Mouse (Mus musculus): ENCODE results near the gene Grap. TPM values are rescaled to one million over a fixed set of nuclear protein-coding genes. Genes with fewer than 3 reads are reported as not detected.
A peak's percentile ranks its signal among the peaks of the same experiment; 100 is the strongest.

The Grap gene
- polyA plus RNA-seq, 1 experiment from 2014 or later, result 13.0 TPM

- ATAC-seq (ENCODE audit: insufficient number of reproducible peaks, low FRiP score, low TSS enrichment, low read depth), result no peak
- no peak overlapping the region for H3K9ac ChIP-seq
- peaks cover 3% of the 10 kb centered on the region; the same call in 1 of the 2 replicates for H3K27me3 ChIP-seq
- H3K36me3 ChIP-seq, result no peaks in the 10 kb centered on the region
- no peak overlapping the region for H3K4me3 ChIP-seq (replicated peaks)
- H3K4me1 ChIP-seq, result peaks cover 34% of the 10 kb centered on the region
- H3K27ac ChIP-seq (replicated peaks), result 0 out of 2 replicates have a peak overlapping the region, but pooled peaks have one; percentile 11
- WGBS, result 37% methylated on average over 8 of the region's 8 CpGs
- H3K9me3 ChIP-seq (replicated peaks), result no peaks in the 10 kb centered on the region
- H3K4me2 ChIP-seq (replicated peaks), result no peak overlapping the region
Measured at GRCm38 (mm10) chr11:61673686-61674085, 20.6 kb downstream of the Grap start.

DNA sequence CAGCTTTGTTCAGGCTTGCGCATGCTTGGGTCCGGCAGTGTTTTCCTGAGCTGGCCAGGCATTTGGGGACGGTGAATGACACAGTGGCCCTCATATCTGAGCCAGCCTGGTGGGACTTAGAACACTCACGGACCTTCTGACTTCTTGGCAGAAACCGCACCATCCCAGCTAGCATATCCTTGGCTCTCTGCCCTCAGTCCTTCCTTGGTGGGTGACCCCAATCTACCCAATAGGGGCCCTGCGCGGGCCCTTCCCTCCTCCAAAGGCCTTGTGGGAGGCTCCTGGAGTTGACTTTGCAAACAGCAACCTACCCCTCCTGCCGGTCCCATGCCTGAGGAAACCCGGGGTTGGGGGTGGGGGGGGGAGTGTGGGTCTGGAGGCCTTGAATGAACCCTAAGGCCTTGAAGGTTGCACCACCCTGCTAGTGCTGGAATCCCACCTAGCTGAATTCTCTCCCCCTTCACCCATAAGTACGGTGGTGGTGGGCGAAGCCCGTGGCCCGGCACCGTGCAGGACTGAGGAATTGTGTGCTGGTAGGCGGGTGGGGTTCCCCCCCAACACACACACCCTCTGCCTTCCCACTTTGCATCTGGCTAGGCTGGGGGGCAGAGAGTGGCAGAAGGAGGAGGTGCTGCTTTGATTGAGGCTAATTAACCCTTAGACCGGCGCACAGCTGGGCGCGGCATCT is 21.2 kb downstream of the Grap start:
- H3K36me3 ChIP-seq, result no peaks in the 10 kb centered on the region

GRCm38 (mm10) chr11:61674839-61675159 is 21.7 kb downstream of the Grap start:
- Histone ChIP-seq H3K27ac (replicated peaks) (peak overlapping the region; percentile 58; the same call in 1 of the 2 replicates), H3K9ac (no peak overlapping the region)

More for the DNA sequence above, 21.2 kb downstream of the Grap start:
- Histone ChIP-seq H3K9me3 (replicated peaks) (no peaks in the 10 kb centered on the region), H3K4me3 (replicated peaks) (no peak overlapping the region), H3K27ac (replicated peaks) (0 out of 2 replicates have a peak overlapping the region, but pooled peaks have one; percentile 11), H3K4me2 (replicated peaks) (no peak overlapping the region), H3K9ac (no peak overlapping the region), H3K27me3 (peaks cover 3% of the 10 kb centered on the region; the same call in 1 of the 2 replicates), H3K4me1 (peaks cover 36% of the 10 kb centered on the region)
- WGBS, result 28% methylated on average over 19 of the region's 19 CpGs
- ATAC-seq (ENCODE audit: insufficient number of reproducible peaks, low FRiP score, low TSS enrichment, low read depth), result peak; percentile 18; the same call in 1 of the 2 replicates

DNA sequence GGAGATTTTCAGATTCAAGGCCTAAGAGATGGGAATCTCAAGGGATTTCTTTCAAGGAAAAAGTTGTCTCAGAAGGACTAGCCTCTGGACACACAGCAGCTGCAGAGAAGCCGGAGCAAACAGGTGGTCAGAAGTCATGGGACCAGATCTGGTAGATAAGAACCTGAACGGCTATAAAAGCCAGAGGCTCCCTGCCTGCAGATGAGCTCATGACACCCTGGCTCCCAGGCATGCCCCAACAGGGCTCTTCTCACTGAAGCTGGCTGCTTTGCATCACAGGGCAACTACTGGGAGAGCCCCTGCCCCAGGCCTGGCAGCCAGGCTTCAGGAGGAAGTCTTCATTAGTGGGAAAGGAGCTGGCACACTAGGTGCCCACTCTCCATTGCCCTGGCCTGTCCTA is 22.3 kb downstream of the Grap start:
- ATAC-seq (ENCODE audit: insufficient number of reproducible peaks, low FRiP score, low TSS enrichment, low read depth), result no peak

More at GRCm38 (mm10) chr11:61674839-61675159, 21.7 kb downstream of the Grap start:
- Histone ChIP-seq H3K36me3 (no peaks in the 10 kb centered on the region), H3K4me2 (replicated peaks) (no peak overlapping the region), H3K4me1 (peaks cover 36% of the 10 kb centered on the region), H3K9me3 (replicated peaks) (no peaks in the 10 kb centered on the region), H3K27me3 (peaks cover 3% of the 10 kb centered on the region; the same call in 1 of the 2 replicates), H3K4me3 (replicated peaks) (no peak overlapping the region)
- 8% methylated on average over 8 of the region's 8 CpGs for WGBS
- ATAC-seq (ENCODE audit: insufficient number of reproducible peaks, low FRiP score, low TSS enrichment, low read depth), result peak; percentile 27; the same call in 1 of the 2 replicates

GRCm38 (mm10) chr11:61676216-61676854 is 23.3 kb downstream of the Grap start:
- Histone ChIP-seq H3K9me3 (replicated peaks) (no peaks in the 10 kb centered on the region), H3K4me2 (replicated peaks) (no peak overlapping the region), H3K4me3 (replicated peaks) (no peak overlapping the region), H3K4me1 (peaks cover 36% of the 10 kb centered on the region), H3K36me3 (no peaks in the 10 kb centered on the region), H3K27ac (replicated peaks) (peak overlapping the region; percentile 58), H3K9ac (no peak overlapping the region), H3K27me3 (peaks cover 3% of the 10 kb centered on the region; the same call in 1 of the 2 replicates)
- 37% methylated on average over 7 of the region's 7 CpGs for WGBS
- ATAC-seq (ENCODE audit: insufficient number of reproducible peaks, low FRiP score, low TSS enrichment, low read depth), result no peak

More for the DNA sequence above, 22.3 kb downstream of the Grap start:
- H3K9ac ChIP-seq, result no peak overlapping the region
- WGBS, result 40% methylated on average over 2 of the region's 2 CpGs
- no peak overlapping the region for H3K4me2 ChIP-seq (replicated peaks)
- H3K4me1 ChIP-seq, result peaks cover 36% of the 10 kb centered on the region
- H3K9me3 ChIP-seq (replicated peaks), result no peaks in the 10 kb centered on the region
- H3K27me3 ChIP-seq, result peaks cover 3% of the 10 kb centered on the region; the same call in 1 of the 2 replicates
- H3K36me3 ChIP-seq, result no peaks in the 10 kb centered on the region
- no peak overlapping the region for H3K4me3 ChIP-seq (replicated peaks)
- peak overlapping the region; percentile 58 for H3K27ac ChIP-seq (replicated peaks)

GRCm38 (mm10) chr11:61677709-61678108 is 24.6 kb downstream of the Grap start:
- H3K4me2 ChIP-seq (replicated peaks), result no peak overlapping the region
- H3K4me1 ChIP-seq, result peaks cover 36% of the 10 kb centered on the region
- H3K36me3 ChIP-seq, result no peaks in the 10 kb centered on the region
- peaks cover 3% of the 10 kb centered on the region; the same call in 1 of the 2 replicates for H3K27me3 ChIP-seq
- no peak overlapping the region for H3K27ac ChIP-seq (replicated peaks)
- no peak for ATAC-seq (ENCODE audit: insufficient number of reproducible peaks, low FRiP score, low TSS enrichment, low read depth)
- H3K9ac ChIP-seq, result no peak overlapping the region
- no peaks in the 10 kb centered on the region for H3K9me3 ChIP-seq (replicated peaks)
- WGBS, result 84% methylated on average over 4 of the region's 4 CpGs
- H3K4me3 ChIP-seq (replicated peaks), result no peak overlapping the region

GRCm38 (mm10) chr11:61679091-61679866 is 26.2 kb downstream of the Grap start:
- no peak overlapping the region for H3K4me3 ChIP-seq (replicated peaks)
- 50% methylated on average over 4 of the region's 4 CpGs for WGBS

DNA sequence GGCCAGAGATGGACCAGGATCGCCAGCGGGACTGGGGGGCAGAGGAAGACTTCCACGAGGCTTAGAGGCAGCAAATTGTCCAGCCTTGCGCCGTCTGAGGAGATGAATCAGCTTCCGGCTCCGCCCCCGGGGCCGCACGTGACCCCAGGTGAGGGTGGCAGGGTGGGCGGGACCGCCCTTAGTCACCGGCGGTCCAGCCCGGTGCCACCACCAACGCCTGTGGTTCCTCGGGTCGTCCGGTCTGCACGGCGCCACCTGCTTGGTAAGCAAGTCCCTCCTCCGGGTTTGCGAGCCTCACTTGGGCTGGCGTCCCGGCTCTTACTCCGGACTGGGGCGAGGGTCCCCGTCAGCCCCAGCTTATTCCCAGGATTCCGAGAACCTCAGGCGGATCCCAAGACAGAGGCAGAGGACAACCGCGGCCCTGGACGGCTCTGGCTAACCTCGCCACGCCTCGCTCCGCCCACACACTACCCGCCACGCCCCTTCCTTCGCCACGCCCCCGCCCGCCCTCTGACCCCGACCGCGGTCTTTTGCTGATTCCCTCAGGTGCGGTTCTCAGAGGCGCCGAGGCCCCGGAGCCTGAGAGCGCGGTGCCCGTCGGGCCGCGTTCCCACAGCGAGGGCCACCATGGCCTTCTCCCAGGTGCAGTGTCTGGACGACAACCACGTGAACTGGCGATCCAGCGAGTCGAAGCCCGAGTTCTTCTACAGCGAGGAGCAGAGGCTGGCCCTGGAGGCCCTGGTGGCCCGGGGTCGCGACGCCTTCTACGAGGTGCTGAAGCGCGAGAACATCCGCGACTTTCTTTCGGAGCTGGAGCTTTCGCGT is 31.1 kb downstream of the Grap start, which contains the start of gene Fam83g:
Fam83g (plus strand) TSS at position 185 of the 825 bp plus-strand sequence.
- peak; percentile 68 for ATAC-seq (ENCODE audit: insufficient number of reproducible peaks, low FRiP score, low TSS enrichment, low read depth)

More at GRCm38 (mm10) chr11:61679091-61679866, 26.2 kb downstream of the Grap start:
- H3K4me2 ChIP-seq (replicated peaks), result no peak overlapping the region
- H3K36me3 ChIP-seq, result no peaks in the 10 kb centered on the region
- H3K27me3 ChIP-seq, result peaks cover 19% of the 10 kb centered on the region
- no peak for ATAC-seq (ENCODE audit: insufficient number of reproducible peaks, low FRiP score, low TSS enrichment, low read depth)
- H3K27ac ChIP-seq (replicated peaks), result no peak overlapping the region
- H3K9ac ChIP-seq, result no peak overlapping the region
- H3K9me3 ChIP-seq (replicated peaks), result no peaks in the 10 kb centered on the region
- peaks cover 42% of the 10 kb centered on the region for H3K4me1 ChIP-seq

GRCm38 (mm10) chr11:61685119-61685725 is 32.2 kb downstream of the Grap start:
- ATAC-seq (ENCODE audit: insufficient number of reproducible peaks, low FRiP score, low TSS enrichment, low read depth), result no peak
- H3K9ac ChIP-seq, result no peak overlapping the region
- H3K4me1 ChIP-seq, result peaks cover 34% of the 10 kb centered on the region
- peak overlapping the region; percentile 72 for H3K4me2 ChIP-seq (replicated peaks)
- no peaks in the 10 kb centered on the region for H3K36me3 ChIP-seq
- H3K27ac ChIP-seq (replicated peaks), result 0 out of 2 replicates have a peak overlapping the region, but pooled peaks have one; percentile 2
- WGBS, result 71% methylated on average over 8 of the region's 8 CpGs
- peaks cover 27% of the 10 kb centered on the region for H3K27me3 ChIP-seq
- H3K9me3 ChIP-seq (replicated peaks), result no peaks in the 10 kb centered on the region
- H3K4me3 ChIP-seq (replicated peaks), result peak overlapping the region; percentile 48

More for the DNA sequence above, 31.1 kb downstream of the Grap start, which contains the start of gene Fam83g:
- Histone ChIP-seq H3K36me3 (no peaks in the 10 kb centered on the region), H3K4me1 (peaks cover 34% of the 10 kb centered on the region), H3K4me2 (replicated peaks) (peak within 1 kb of the TSS; percentile 72), H3K27ac (replicated peaks) (peak within 1 kb of the TSS; percentile 44; the same call in 1 of the 2 replicates), H3K4me3 (replicated peaks) (peak within 1 kb of the TSS; percentile 48), H3K9me3 (replicated peaks) (no peaks in the 10 kb centered on the region), H3K9ac (peak within 1 kb of the TSS; percentile 6; the same call in 1 of the 2 replicates), H3K27me3 (peaks cover 27% of the 10 kb centered on the region)
- WGBS, result 2% methylated on average over 76 of the region's 76 CpGs

- no peak overlapping the region for H3K4me3 ChIP-seq (replicated peaks)
- no peak overlapping the region for H3K9ac ChIP-seq
- H3K27me3 ChIP-seq, result peaks cover 27% of the 10 kb centered on the region
- no peaks in the 10 kb centered on the region for H3K36me3 ChIP-seq
- peak overlapping the region; percentile 17; the same call in 1 of the 2 replicates for H3K27ac ChIP-seq (replicated peaks)
- 54% methylated on average over 2 of the region's 2 CpGs for whole genome bisulfite sequencing
- peak overlapping the region; percentile 72 for H3K4me2 ChIP-seq (replicated peaks)
- H3K9me3 ChIP-seq (replicated peaks), result no peaks in the 10 kb centered on the region
- peaks cover 34% of the 10 kb centered on the region for H3K4me1 ChIP-seq
- ATAC-seq (ENCODE audit: insufficient number of reproducible peaks, low FRiP score, low TSS enrichment, low read depth), result no peak
Measured at GRCm38 (mm10) chr11:61686141-61686540, 33.1 kb downstream of the Grap start.
